Mouse (Mus musculus): ENCODE data around the gene Brsk2. TPM values are rescaled to one million over a fixed set of nuclear protein-coding genes. Genes with fewer than 3 reads are reported as not detected.

Brsk2 gene
- polyA plus RNA-seq, 1 experiment from 2014 or later, result 0.07 TPM

DNA sequence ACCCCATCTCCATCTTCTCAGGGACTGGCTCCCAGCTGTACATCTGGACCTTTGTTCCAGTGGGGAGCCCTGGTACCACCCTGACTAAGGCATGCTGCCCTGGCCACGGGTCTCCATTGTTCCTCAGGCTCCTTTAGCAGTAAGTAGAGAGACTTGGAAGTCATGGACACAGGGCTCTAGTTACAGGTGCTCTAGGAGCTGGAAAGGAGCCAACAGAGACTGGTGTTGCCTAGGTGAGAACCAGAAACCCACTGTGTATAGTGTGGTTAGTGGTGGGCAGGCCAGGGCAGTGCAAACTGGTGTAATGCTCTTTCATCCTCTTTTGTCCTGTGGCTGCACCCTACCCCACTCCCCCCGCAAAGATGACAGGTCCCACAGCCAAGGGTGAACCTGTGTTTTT, 41.6 kb downstream of the Brsk2 start:
- Histone ChIP-seq H3K36me3 (no peaks in the 10 kb centered on the region), H3K27ac (no peak overlapping the region), H3K9me3 (replicated peaks) (no peaks in the 10 kb centered on the region), H3K9ac (no peak overlapping the region), H3K4me1 (replicated peaks) (no peaks in the 10 kb centered on the region), H3K27me3 (no peaks in the 10 kb centered on the region), H3K4me3 (replicated peaks) (no peak overlapping the region), H3K4me2 (no peak overlapping the region)
- ATAC-seq (ENCODE audit: low read depth), result no peak
- 69% methylated on average over 2 of the region's 2 CpGs for WGBS (ENCODE audit: insufficient replicate concordance)
- no peak for DNase-seq

DNA sequence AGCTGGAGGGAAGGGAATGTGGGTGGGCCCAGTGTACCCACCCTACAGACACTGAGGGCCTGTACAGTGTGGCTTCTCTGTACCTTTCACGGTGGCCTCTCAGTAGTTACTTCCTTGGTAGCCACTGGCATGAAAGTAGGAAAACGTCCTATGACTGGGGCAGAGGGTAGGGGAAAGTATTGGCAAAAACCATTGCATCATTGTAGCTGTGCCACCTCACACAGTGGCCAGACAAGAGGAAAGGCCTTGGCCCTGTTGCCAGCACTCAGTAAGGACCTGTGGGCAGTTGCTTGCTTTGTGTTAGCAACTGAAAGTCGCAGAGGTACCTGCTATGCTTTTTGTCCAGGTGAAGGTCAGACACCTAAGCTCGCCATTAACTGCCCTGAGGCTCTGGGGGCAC, 44.6 kb downstream of the Brsk2 start:
- Histone ChIP-seq H3K4me3 (replicated peaks) (no peak overlapping the region), H3K27ac (no peak overlapping the region), H3K4me2 (no peak overlapping the region), H3K27me3 (no peaks in the 10 kb centered on the region), H3K9me3 (replicated peaks) (no peaks in the 10 kb centered on the region), H3K36me3 (no peaks in the 10 kb centered on the region), H3K4me1 (replicated peaks) (no peaks in the 10 kb centered on the region), H3K9ac (no peak overlapping the region)
- ATAC-seq (ENCODE audit: low read depth) (no peak), DNase-seq (no peak)
- WGBS (ENCODE audit: insufficient replicate concordance), result 64% methylated on average over 4 of the region's 4 CpGs

GRCm38 (mm10) chr7:142000661-142001060, 51.1 kb downstream of the Brsk2 start:
- Histone ChIP-seq H3K4me3 (replicated peaks) (no peak overlapping the region), H3K36me3 (0 out of 2 replicates have a peak, but pooled peaks cover 7% of the 10 kb centered on the region), H3K4me1 (replicated peaks) (no peaks in the 10 kb centered on the region), H3K4me2 (no peak overlapping the region), H3K9ac (no peak overlapping the region), H3K27ac (no peak overlapping the region), H3K9me3 (replicated peaks) (no peaks in the 10 kb centered on the region), H3K27me3 (no peaks in the 10 kb centered on the region)
- WGBS (ENCODE audit: insufficient replicate concordance), result 80% methylated on average over 3 of the region's 3 CpGs
- no peak for ATAC-seq (ENCODE audit: low read depth)
- no peak for DNase-seq

DNA sequence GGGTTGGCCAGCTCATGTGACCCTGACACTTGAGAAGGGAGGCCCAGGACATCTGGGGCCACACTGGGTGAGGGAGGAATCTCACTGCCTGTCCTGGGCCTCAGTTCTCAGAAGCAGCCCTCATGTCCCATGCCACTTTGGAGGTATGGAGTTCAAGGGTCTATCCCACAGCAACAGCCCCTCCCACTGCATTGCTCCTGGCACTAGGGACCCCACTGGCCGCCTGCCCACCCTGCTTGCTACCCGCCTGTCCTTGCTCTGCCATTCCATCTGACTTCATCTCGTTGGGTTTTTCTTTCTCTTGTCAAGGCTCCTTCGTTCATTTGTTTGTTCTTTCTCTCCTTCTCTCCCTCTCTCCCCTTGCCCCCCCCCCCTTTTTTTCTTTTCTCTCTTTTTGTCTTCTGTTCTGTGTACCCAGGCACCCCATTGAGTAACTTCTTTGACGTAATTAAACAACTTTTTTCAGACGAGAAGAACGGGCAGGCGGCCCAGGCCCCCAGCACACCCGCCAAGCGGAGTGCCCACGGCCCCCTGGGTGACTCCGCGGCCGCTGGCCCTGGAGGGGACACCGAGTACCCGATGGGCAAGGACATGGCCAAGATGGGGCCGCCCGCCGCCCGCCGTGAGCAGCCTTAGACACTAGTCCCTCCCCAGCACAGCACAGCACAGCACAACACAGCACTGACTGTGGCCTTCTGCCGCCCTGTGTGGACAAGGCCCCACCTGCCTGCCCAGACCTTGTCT, 52.2 kb downstream of the Brsk2 start:
- ATAC-seq (ENCODE audit: low read depth), result peak; percentile 21; the same call in 1 of the 2 replicates

GRCm38 (mm10) chr7:142016562-142016961, 67.0 kb downstream of the Brsk2 start:
- DNase-seq, result no peak

More for the DNA sequence above, 52.2 kb downstream of the Brsk2 start:
- Histone ChIP-seq H3K27me3 (no peaks in the 10 kb centered on the region), H3K36me3 (peaks cover 16% of the 10 kb centered on the region; the same call in 1 of the 2 replicates), H3K27ac (no peak overlapping the region), H3K4me2 (no peak overlapping the region), H3K4me1 (replicated peaks) (no peaks in the 10 kb centered on the region), H3K9me3 (replicated peaks) (no peaks in the 10 kb centered on the region), H3K4me3 (replicated peaks) (no peak overlapping the region), H3K9ac (no peak overlapping the region)
- DNase-seq, result no peak
- 91% methylated on average over 19 of the region's 22 CpGs for WGBS (ENCODE audit: insufficient replicate concordance)

DNA sequence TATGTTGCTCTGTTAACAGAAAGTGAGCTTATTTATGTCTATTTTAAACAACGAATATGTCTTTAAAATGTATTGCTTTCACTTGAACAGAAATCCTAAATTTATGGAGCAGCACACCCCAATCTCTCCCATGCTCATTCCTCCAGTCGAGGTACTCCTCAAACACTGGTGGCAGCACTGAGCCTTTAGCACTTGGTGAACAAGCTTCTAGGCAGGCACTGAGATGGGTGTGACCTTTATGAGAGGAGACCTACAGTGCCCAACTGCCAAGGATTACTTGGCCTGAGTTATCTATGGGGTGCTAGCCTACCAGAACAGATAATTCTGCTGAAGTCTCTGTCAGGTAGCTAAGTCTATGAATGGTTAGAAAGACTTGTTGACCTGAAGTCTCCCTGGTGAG, 70.1 kb downstream of the Brsk2 start:
- ATAC-seq (ENCODE audit: low read depth) (peak; percentile 75), DNase-seq (no peak)
- Histone ChIP-seq H3K36me3 (peaks cover 21% of the 10 kb centered on the region), H3K27ac (no peak overlapping the region), H3K9me3 (replicated peaks) (no peaks in the 10 kb centered on the region), H3K4me1 (replicated peaks) (peaks cover 46% of the 10 kb centered on the region), H3K4me2 (no peak overlapping the region), H3K4me3 (replicated peaks) (no peak overlapping the region), H3K27me3 (no peaks in the 10 kb centered on the region), H3K9ac (no peak overlapping the region)
- 54% methylated on average over 2 of the region's 2 CpGs for WGBS (ENCODE audit: insufficient replicate concordance)

More at GRCm38 (mm10) chr7:142016562-142016961, 67.0 kb downstream of the Brsk2 start:
- Histone ChIP-seq H3K27ac (no peak overlapping the region), H3K4me3 (replicated peaks) (no peak overlapping the region), H3K27me3 (no peaks in the 10 kb centered on the region), H3K4me2 (no peak overlapping the region), H3K36me3 (peaks cover 52% of the 10 kb centered on the region), H3K9me3 (replicated peaks) (no peaks in the 10 kb centered on the region), H3K4me1 (replicated peaks) (peaks cover 35% of the 10 kb centered on the region), H3K9ac (no peak overlapping the region)
- 59% methylated on average over 1 of the region's 1 CpGs for WGBS (ENCODE audit: insufficient replicate concordance)
- no peak for ATAC-seq (ENCODE audit: low read depth)

- Histone ChIP-seq H3K4me3 (replicated peaks) (no peak overlapping the region), H3K4me2 (no peak overlapping the region), H3K27me3 (no peaks in the 10 kb centered on the region), H3K36me3 (peaks cover 10% of the 10 kb centered on the region), H3K27ac (no peak overlapping the region), H3K4me1 (replicated peaks) (peaks cover 55% of the 10 kb centered on the region), H3K9ac (no peak overlapping the region), H3K9me3 (replicated peaks) (no peaks in the 10 kb centered on the region)
- no peak for DNase-seq
- WGBS (ENCODE audit: insufficient replicate concordance), result 71% methylated on average over 3 of the region's 3 CpGs
- ATAC-seq (ENCODE audit: low read depth), result no peak
These were observed 71.3 kb downstream of the Brsk2 start for GRCm38 (mm10) chr7:142020827-142021226.

DNA sequence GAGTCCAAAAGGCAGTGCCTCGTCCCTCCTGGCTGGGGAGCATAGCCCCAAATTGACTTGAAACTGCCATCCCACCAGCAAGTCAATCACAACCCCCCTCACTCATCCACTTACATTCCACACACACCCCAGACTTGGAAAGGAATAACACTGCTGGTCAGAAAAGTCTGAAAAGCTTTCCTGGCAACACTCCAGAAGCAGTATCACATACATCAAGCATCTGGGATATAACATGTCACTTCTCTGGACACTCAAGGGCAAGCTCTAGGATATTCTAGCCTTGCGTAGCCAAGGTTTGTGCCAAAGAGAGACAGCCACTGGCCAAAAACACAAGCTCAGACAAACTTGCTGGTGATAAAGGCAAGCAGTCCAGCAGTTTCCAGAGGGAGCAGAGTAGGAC, 75.6 kb downstream of the Brsk2 start:
- no peaks in the 10 kb centered on the region for H3K27me3 ChIP-seq
- peak overlapping the region; percentile 60 for H3K9ac ChIP-seq
- DNase-seq (no peak), ATAC-seq (ENCODE audit: low read depth) (no peak)
- H3K4me2 ChIP-seq, result peak overlapping the region; percentile 56
- H3K4me3 ChIP-seq (replicated peaks), result peak overlapping the region; percentile 40
- peaks cover 50% of the 10 kb centered on the region for H3K4me1 ChIP-seq (replicated peaks)
- 86% methylated on average over 2 of the region's 2 CpGs for WGBS (ENCODE audit: insufficient replicate concordance)
- H3K36me3 ChIP-seq, result 0 out of 2 replicates have a peak, but pooled peaks cover 4% of the 10 kb centered on the region
- peak overlapping the region; percentile 87 for H3K27ac ChIP-seq
- H3K9me3 ChIP-seq (replicated peaks), result no peaks in the 10 kb centered on the region

DNA sequence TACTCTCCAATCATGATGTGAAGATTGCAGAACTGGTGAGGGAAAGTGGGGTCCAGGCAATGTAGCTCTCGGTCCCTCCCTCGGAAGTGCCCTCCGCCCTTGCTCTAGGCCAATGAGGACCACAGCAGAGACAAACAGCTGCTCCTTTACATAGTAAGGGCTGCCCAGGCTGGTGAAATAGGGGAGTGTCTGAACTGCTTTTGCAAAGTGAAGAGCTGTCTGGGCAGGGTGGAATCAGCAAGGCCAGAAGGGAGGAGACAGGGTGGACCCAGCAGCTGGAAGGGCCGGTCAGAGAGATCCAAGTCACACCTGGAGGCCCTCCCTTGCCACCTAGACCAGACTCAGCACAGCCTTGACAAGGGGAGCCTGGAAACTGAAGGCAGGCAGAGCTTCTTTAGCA, 76.4 kb downstream of the Brsk2 start:
- 70% methylated on average over 4 of the region's 4 CpGs for WGBS (ENCODE audit: insufficient replicate concordance)
- Histone ChIP-seq H3K9me3 (replicated peaks) (no peaks in the 10 kb centered on the region), H3K27ac (peak overlapping the region; percentile 87), H3K9ac (peak overlapping the region; percentile 60), H3K27me3 (no peaks in the 10 kb centered on the region), H3K36me3 (no peaks in the 10 kb centered on the region), H3K4me2 (peak overlapping the region; percentile 56), H3K4me3 (replicated peaks) (peak overlapping the region; percentile 40), H3K4me1 (replicated peaks) (peaks cover 43% of the 10 kb centered on the region)
- peak; percentile 31 for DNase-seq
- peak; percentile 94 for ATAC-seq (ENCODE audit: low read depth)

DNA sequence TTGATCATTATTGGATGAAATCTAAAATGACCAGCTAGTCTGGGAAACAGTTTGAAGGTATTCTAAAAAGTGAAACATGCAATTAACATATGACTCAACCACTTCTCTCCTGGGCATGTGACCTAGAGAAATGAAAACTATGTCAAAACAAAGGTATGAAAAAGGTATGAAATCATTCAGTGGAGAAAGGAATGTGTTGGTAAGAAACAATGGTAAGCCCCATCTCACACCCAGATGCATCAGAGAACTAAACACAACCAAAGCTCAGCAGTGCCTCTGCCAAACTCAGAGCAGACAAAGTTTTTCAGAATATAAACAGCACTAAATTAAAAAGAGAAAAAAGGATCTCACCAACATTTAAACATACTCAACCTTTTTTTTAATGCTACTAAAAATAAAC, 80.5 kb downstream of the Brsk2 start:
- Histone ChIP-seq H3K9ac (no peak overlapping the region), H3K9me3 (replicated peaks) (no peaks in the 10 kb centered on the region), H3K27ac (no peak overlapping the region), H3K4me3 (replicated peaks) (no peak overlapping the region), H3K36me3 (no peaks in the 10 kb centered on the region), H3K4me2 (no peak overlapping the region), H3K27me3 (no peaks in the 10 kb centered on the region), H3K4me1 (replicated peaks) (peaks cover 24% of the 10 kb centered on the region)
- DNase-seq (no peak), ATAC-seq (ENCODE audit: low read depth) (no peak)

- Histone ChIP-seq H3K9ac (no peak overlapping the region), H3K4me3 (replicated peaks) (no peak overlapping the region), H3K4me1 (replicated peaks) (no peaks in the 10 kb centered on the region; the same call in none of the 2 replicates), H3K9me3 (replicated peaks) (no peaks in the 10 kb centered on the region), H3K36me3 (0 out of 2 replicates have a peak, but pooled peaks cover 3% of the 10 kb centered on the region), H3K27ac (no peak overlapping the region), H3K4me2 (no peak overlapping the region), H3K27me3 (no peaks in the 10 kb centered on the region)
- ATAC-seq (ENCODE audit: low read depth) (no peak), DNase-seq (no peak)
- WGBS (ENCODE audit: insufficient replicate concordance), result 68% methylated on average over 2 of the region's 2 CpGs
These were observed 84.6 kb downstream of the Brsk2 start for GRCm38 (mm10) chr7:142034198-142034597.

All from liver, embryonic 13.5 days (tissue).